Mouse (Mus musculus) urinary bladder, postnatal 36 days (tissue): Measurements from ENCODE around the gene Gm20807.
"Not testable (repeated sequence)": the region's sequence is repeated elsewhere in the genome, so short reads cannot be mapped to it uniquely, and the experiment has no call there.

ENCODE experiments used
- DNase-seq, 2 experiments: peaks; one replicate each; pipeline ENCODE4 v3.0.0; 2022; ENCODE audit warnings: low spot score in 2 of 2, mixed read lengths in 1 of 2

The Gm20807 gene

DNA sequence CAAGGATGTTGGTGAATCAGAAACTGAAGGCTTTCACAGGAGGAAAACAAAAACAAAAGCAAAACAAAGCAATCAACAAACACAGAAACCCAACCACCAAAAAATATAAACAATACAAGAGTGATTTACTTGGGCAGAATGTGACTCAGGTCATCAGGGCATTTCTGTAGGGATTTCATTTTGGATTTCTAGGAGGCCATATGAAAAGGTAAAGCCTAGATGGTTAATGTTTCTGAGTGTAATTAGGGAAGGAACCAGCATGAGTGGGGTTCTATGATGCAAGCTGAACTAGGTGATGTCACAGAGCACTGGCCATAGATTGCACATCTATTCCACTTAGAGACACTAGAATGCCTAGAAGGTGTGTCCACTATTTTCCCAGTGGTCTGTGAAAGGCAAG, at the start of gene Gm20807:
Gene Gm20807, plus strand, starts transcription at position 301 of the 400 bp plus-strand sequence.
- not testable (repeated sequence) for DNase-seq
